ENCODE assay signal across 15 mouse cellular contexts in the genomic region with DNA sequence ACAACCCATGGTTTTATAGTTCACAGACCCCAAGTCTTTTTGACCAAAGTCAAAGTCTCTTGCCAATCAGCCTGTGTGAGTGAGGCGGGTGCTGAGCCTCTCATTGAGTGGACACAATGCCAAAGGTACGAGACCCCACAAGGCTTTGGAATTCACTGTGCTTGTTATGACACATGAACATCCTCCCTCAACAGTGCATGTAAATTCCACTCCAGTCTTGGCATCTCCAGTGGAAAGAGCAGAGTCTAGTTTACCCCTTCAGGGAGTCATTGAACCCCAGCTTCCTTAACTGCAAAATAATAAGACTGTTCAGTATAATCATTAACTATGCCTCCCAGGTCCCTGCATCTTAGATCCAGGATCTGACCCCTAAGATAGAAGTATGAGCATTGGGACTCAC.
"Had no signal": no experiment of that assay in that cellular context is flagged by ENCODE, and none has a peak within 500 bp of the region (broad histone marks: within the 10 kb centered on the region; RNA-seq: fewer than 3 reads in every experiment).

No protein-coding gene starts in this region.

- H3K36me3 ChIP-seq: hindbrain, embryonic 13.5 days; limb, embryonic 10.5 days; liver, embryonic 15.5 days; midbrain, embryonic 10.5 days; stomach, embryonic 15.5 days had no signal

- H3K27ac ChIP-seq: hindbrain, embryonic 13.5 days; layer of hippocampus, adult 2 months; left cerebral cortex, adult 2 months; limb, embryonic 10.5 days; liver, embryonic 15.5 days; midbrain, embryonic 10.5 days; stomach, embryonic 15.5 days had no signal

- H3K4me2 ChIP-seq: hindbrain, embryonic 13.5 days; liver, embryonic 11.5 days; liver, embryonic 15.5 days; stomach, embryonic 15.5 days had no signal

- DNase-seq: lung, adult 2 months; lung, postnatal 4 days; right cerebral cortex, postnatal 14 days; thymus, adult 2 months; thymus, postnatal 25 days had no signal

- H3K9ac ChIP-seq: hindbrain, embryonic 13.5 days; liver, embryonic 15.5 days; stomach, embryonic 15.5 days had no signal

- H3K9me3 ChIP-seq: hindbrain, embryonic 13.5 days; limb, embryonic 10.5 days; liver, embryonic 15.5 days; midbrain, embryonic 10.5 days; stomach, embryonic 15.5 days had no signal

- H3K4me3 ChIP-seq: hindbrain, embryonic 13.5 days; layer of hippocampus, adult 2 months; left cerebral cortex, adult 2 months; limb, embryonic 10.5 days; liver, embryonic 15.5 days; midbrain, embryonic 10.5 days; stomach, embryonic 15.5 days had no signal

- ATAC-seq: lung, postnatal 0 days; midbrain, embryonic 16.5 days had no signal

- H3K4me1 ChIP-seq: hindbrain, embryonic 13.5 days; liver, embryonic 15.5 days; midbrain, embryonic 10.5 days; stomach, embryonic 15.5 days had no signal

- H3K27me3 ChIP-seq: hindbrain, embryonic 13.5 days; liver, embryonic 15.5 days; stomach, embryonic 15.5 days had no signal
